Mouse (Mus musculus) spleen, adult 12 weeks (tissue): ENCODE measurements at regions not wholly inside any gene's neighbourhood (a gene's known extent, or its start where the extent isn't known, plus 50 kb on each side); places are given as distances from the start of the nearest gene placed in this dataset.
A peak's percentile ranks its signal among the peaks of the same experiment; 100 is the strongest.

Source experiments
- DNase-seq: peaks from one replicate; pipeline ENCODE4 v3.0.0; 2022; ENCODE audit warnings: low spot score

- no peak for DNase-seq
Measured at GRCm38 (mm10) chr17:29775836-29776235, 59.0 kb upstream of the Ccdc167 start.

- DNase-seq, result peak; percentile 35
Measured at GRCm38 (mm10) chr17:29773339-29773738, 56.5 kb upstream of the Ccdc167 start.

GRCm38 (mm10) chr17:29770914-29771313 lies 54.1 kb upstream of the Ccdc167 start:
- DNase-seq, result no peak

GRCm38 (mm10) chr17:29769631-29770030 lies 52.8 kb upstream of the Ccdc167 start:
- no peak for DNase-seq

- peak; percentile 50 for DNase-seq
Measured at GRCm38 (mm10) chr17:29769143-29769542, 52.3 kb upstream of the Ccdc167 start.

- DNase-seq, result no peak
Measured at GRCm38 (mm10) chr17:29768642-29769041, 51.8 kb upstream of the Ccdc167 start.
